Mouse (Mus musculus) heart, postnatal 10 days (tissue): Measurements from ENCODE around the gene Clec3a. TPM values are rescaled to one million over a fixed set of nuclear protein-coding genes. Genes with fewer than 3 reads are reported as not detected.

Experiments
- DNase-seq, 2 experiments: peaks; one replicate each; pipeline ENCODE4 v3.0.0; 2021
- intact Hi-C: fragments of 180-260 bp; cut with DNase I; formaldehyde crosslinking; loops from one replicate; pipeline ENCODE4 v1.15.1; 2025
- total RNA-seq, 2 experiments: library from RNA; stranded (reverse); gene quantifications; 2 replicates each; pipeline ENCODE4 v1.2.3; 2021

The Clec3a gene
- total RNA-seq: not detected

GRCm38 (mm10) chr8:114417786-114418185, at the start of gene Clec3a:
TSS of gene Clec3a (plus strand) at chr8:114418086.
- intact Hi-C loops: no loop called here
- DNase-seq: no peak

- intact Hi-C loops: loop anchor here (1.0 to 10.0 kb wide), 3 partner anchors 288 to 707 kb away; no protein-coding TSS in a partner anchor
- DNase-seq: peak; percentile 67 to 82
These were observed 48.6 kb upstream of the Clec3a start for GRCm38 (mm10) chr8:114369038-114369976.

- DNase-seq: no peak
- intact Hi-C loops: no loop called here
These were observed 43.5 kb upstream of the Clec3a start for GRCm38 (mm10) chr8:114374390-114374789.

GRCm38 (mm10) chr8:114384189-114384588, 33.7 kb upstream of the Clec3a start:
- intact Hi-C loops: no loop called here
- no peak for DNase-seq

GRCm38 (mm10) chr8:114387494-114387893, 30.4 kb upstream of the Clec3a start:
- intact Hi-C loops: no loop called here

GRCm38 (mm10) chr8:114390465-114391254, 27.2 kb upstream of the Clec3a start:
- DNase-seq: peak in 1 of 2 experiments; percentile 3
- intact Hi-C loops: no loop called here

More at GRCm38 (mm10) chr8:114387494-114387893, 30.4 kb upstream of the Clec3a start:
- DNase-seq: no peak

GRCm38 (mm10) chr8:114398326-114398725, 19.6 kb upstream of the Clec3a start:
- intact Hi-C loops: no loop called here
- DNase-seq: peak in 1 of 2 experiments; percentile 1

- intact Hi-C loops: no loop called here
- no peak for DNase-seq
These were observed 18.6 kb upstream of the Clec3a start for GRCm38 (mm10) chr8:114399273-114399672.

GRCm38 (mm10) chr8:114401679-114402078, 16.2 kb upstream of the Clec3a start:
- intact Hi-C loops: no loop called here
- no peak for DNase-seq

GRCm38 (mm10) chr8:114411421-114411820, 6.5 kb upstream of the Clec3a start:
- no peak for DNase-seq
- intact Hi-C loops: no loop called here

GRCm38 (mm10) chr8:114418486-114418885, 600 bp downstream of the Clec3a start:
- intact Hi-C loops: no loop called here
- no peak for DNase-seq

GRCm38 (mm10) chr8:114418904-114419303, 1.0 kb downstream of the Clec3a start:
- intact Hi-C loops: no loop called here
- no peak for DNase-seq

- intact Hi-C loops: no loop called here
- no peak for DNase-seq
These were observed 3.7 kb downstream of the Clec3a start for GRCm38 (mm10) chr8:114421544-114421943.

- intact Hi-C loops: loop anchor here (1.0 to 5.0 kb wide), 3 partner anchors 296 to 773 kb away; no protein-coding TSS in a partner anchor
- peak; percentile 28 to 65 for DNase-seq
These were observed 20.4 kb downstream of the Clec3a start for GRCm38 (mm10) chr8:114438236-114438635.

GRCm38 (mm10) chr8:114439334-114440204, 21.7 kb downstream of the Clec3a start, which contains the start of gene Wwox:
TSS of gene Wwox (plus strand) at chr8:114439655.
- intact Hi-C loops: loop anchor here (2.0 to 5.0 kb wide), 2 partner anchors 297 to 775 kb away; no protein-coding TSS in a partner anchor

GRCm38 (mm10) chr8:114440205-114440589, 22.3 kb downstream of the Clec3a start:
- no peak for DNase-seq
- intact Hi-C loops: no loop called here

More at GRCm38 (mm10) chr8:114439334-114440204, 21.7 kb downstream of the Clec3a start, which contains the start of gene Wwox:
- DNase-seq: peak; percentile 100

- intact Hi-C loops: no loop called here
- peak in 1 of 2 experiments; percentile 36 for DNase-seq
These were observed 23.7 kb downstream of the Clec3a start for GRCm38 (mm10) chr8:114441616-114442015.

- intact Hi-C loops: no loop called here
- no peak for DNase-seq
These were observed 29.0 kb downstream of the Clec3a start for GRCm38 (mm10) chr8:114446884-114447283.

GRCm38 (mm10) chr8:114452278-114452677, 34.4 kb downstream of the Clec3a start:
- no peak for DNase-seq
- intact Hi-C loops: loop anchor here (2.0 to 5.0 kb wide), 6 partner anchors 90 to 1987 kb away; no protein-coding TSS in a partner anchor

GRCm38 (mm10) chr8:114452781-114453221, 34.9 kb downstream of the Clec3a start:
- intact Hi-C loops: loop anchor here (2.0 to 5.0 kb wide), 6 partner anchors 90 to 1986 kb away; no protein-coding TSS in a partner anchor
- DNase-seq: peak; percentile 80 to 90
